Mouse (Mus musculus) CH12.LX (cell line): ENCODE results near the gene Pfdn6. TPM values are rescaled to one million over a fixed set of nuclear protein-coding genes. Genes with fewer than 3 reads are reported as not detected.

ENCODE experiments used
- DNase-seq: peaks from one replicate; pipeline ENCODE4 v3.0.0-alpha.2; 2013; ENCODE audit errors: extremely low read depth
- H3K27ac ChIP-seq: 2 replicates; pipeline ENCODE4 v1.5.1; 2012; ENCODE audit warnings: low read depth, mild to moderate bottlenecking, control low read depth, moderate library complexity; ENCODE audit not compliant: insufficient read depth
- H3K27me3 ChIP-seq: replicated peaks from 2 replicates; pipeline ENCODE3; 2012; ENCODE audit warnings: inconsistent platforms
- H3K36me3 ChIP-seq, 2 experiments: replicated peaks in 1 of 2; 2 replicates each; pipeline versions ENCODE3 to v1.6.1; 2012; ENCODE audit warnings: inconsistent platforms in 1 of 2, low read length in 1 of 2, mild to moderate bottlenecking in 1 of 2, mixed read lengths in 1 of 2, moderate library complexity in 1 of 2; ENCODE audit not compliant: control insufficient read depth in 1 of 2, insufficient read depth in 1 of 2
- H3K4me1 ChIP-seq, 2 experiments: 2 replicates each; pipeline ENCODE4 v1.6.1; 2012; ENCODE audit warnings: inconsistent platforms in 1 of 2, moderate library complexity in 1 of 2; ENCODE audit not compliant: insufficient read depth in 2 of 2, control insufficient read depth in 1 of 2
- H3K4me2 ChIP-seq: 2 replicates; pipeline ENCODE4 v1.6.1; 2012; ENCODE audit warnings: low read depth, mild to moderate bottlenecking, control low read depth; ENCODE audit not compliant: poor library complexity, insufficient read depth, severe bottlenecking
- H3K4me3 ChIP-seq, 3 experiments: fragments of 150-350 bp in 1 of 3; sonication (generic) in 1 of 3; replicated peaks in 1 of 3; 2 replicates each; pipeline versions ENCODE3 to v1.5.1; 2011 to 2012; ENCODE audit warnings: low read depth in 2 of 3, low read length in 2 of 3, mild to moderate bottlenecking in 2 of 3, moderate library complexity in 2 of 3, control low read depth in 1 of 3, improper control_type of control experiment in 1 of 3, inconsistent platforms in 1 of 3, mixed read lengths in 1 of 3; ENCODE audit not compliant: poor library complexity in 1 of 3
- H3K79me2 ChIP-seq: replicated peaks from 2 replicates; pipeline ENCODE4 v1.6.1; 2012; ENCODE audit warnings: mild to moderate bottlenecking, moderate library complexity; ENCODE audit not compliant: control insufficient read depth, poor library complexity, insufficient read depth, severe bottlenecking; ENCODE audit errors: extremely low read depth
- H3K9ac ChIP-seq: 2 replicates; pipeline ENCODE4 v1.6.1; 2012; ENCODE audit warnings: low read depth, mild to moderate bottlenecking, control low read depth, moderate library complexity; ENCODE audit not compliant: insufficient read depth
- H3K9me3 ChIP-seq: replicated peaks from 2 replicates; pipeline ENCODE3; 2012; ENCODE audit warnings: low read length, inconsistent platforms, mixed read lengths
- BHLHE40 ChIP-seq: IDR thresholded peaks from 2 replicates; pipeline ENCODE4 v1.6.1; 2011; ENCODE audit warnings: mild to moderate bottlenecking, low read depth, low read length, improper control_type of control experiment
- CHD1 ChIP-seq: IDR thresholded peaks from 2 replicates; pipeline ENCODE4 v1.6.1; 2012; ENCODE audit warnings: low read depth, low read length, improper control_type of control experiment, inconsistent platforms
- CHD2 ChIP-seq: IDR thresholded peaks from 2 replicates; pipeline ENCODE4 v1.6.1; 2011; ENCODE audit warnings: low read length, improper control_type of control experiment
- CTCF ChIP-seq, 2 experiments: IDR thresholded peaks in 1 of 2; conservative IDR thresholded peaks in 1 of 2; 2 replicates each; pipeline ENCODE4 v1.5.1; 2011 to 2012; ENCODE audit warnings: low read depth in 2 of 2, low read length in 2 of 2, improper control_type of control experiment in 1 of 2, inconsistent platforms in 1 of 2, mild to moderate bottlenecking in 1 of 2, moderate library complexity in 1 of 2
- ETS1 ChIP-seq: conservative IDR thresholded peaks from 2 replicates; pipeline ENCODE4 v1.6.1; 2012; ENCODE audit warnings: low read depth, mild to moderate bottlenecking, inconsistent platforms, low read length, improper control_type of control experiment, moderate library complexity
- GABPA ChIP-seq: IDR thresholded peaks from 2 replicates; pipeline ENCODE4 v1.6.1; 2012; ENCODE audit warnings: low read depth, low read length, improper control_type of control experiment, inconsistent platforms; ENCODE audit not compliant: insufficient replicate concordance
- HCFC1 ChIP-seq: IDR thresholded peaks from 2 replicates; pipeline ENCODE4 v1.6.1; 2012; ENCODE audit warnings: low read depth, mild to moderate bottlenecking, inconsistent platforms, low read length, improper control_type of control experiment
- IRF4 ChIP-seq: IDR thresholded peaks from 2 replicates; pipeline ENCODE4 v1.6.1; 2014; ENCODE audit warnings: low read depth, mild to moderate bottlenecking, inconsistent platforms, low read length, improper control_type of control experiment
- JUN ChIP-seq: IDR thresholded peaks from 2 replicates; pipeline ENCODE4 v1.6.1; 2011; ENCODE audit warnings: low read depth, mild to moderate bottlenecking, low read length, improper control_type of control experiment, moderate library complexity; ENCODE audit not compliant: insufficient read depth
- JUND ChIP-seq: conservative IDR thresholded peaks from 2 replicates; pipeline ENCODE4 v1.6.1; 2011; ENCODE audit warnings: low read depth, low read length, improper control_type of control experiment
- KAT2A ChIP-seq: IDR thresholded peaks from 2 replicates; pipeline ENCODE4 v1.6.1; 2012; ENCODE audit warnings: low read length, improper control_type of control experiment, inconsistent platforms; ENCODE audit not compliant: insufficient replicate concordance
- MAFK ChIP-seq: IDR thresholded peaks from 2 replicates; pipeline ENCODE4 v1.6.1; 2011; ENCODE audit warnings: low read length, improper control_type of control experiment; ENCODE audit not compliant: insufficient replicate concordance
- MAX ChIP-seq: IDR thresholded peaks from 2 replicates; pipeline ENCODE4 v1.6.1; 2011; ENCODE audit warnings: low read length, improper control_type of control experiment
- MEF2A ChIP-seq: IDR thresholded peaks from 2 replicates; pipeline ENCODE4 v1.6.1; 2014; ENCODE audit warnings: low read depth, mild to moderate bottlenecking, inconsistent platforms, low read length, improper control_type of control experiment, borderline replicate concordance
- MXI1 ChIP-seq: IDR thresholded peaks from 2 replicates; pipeline ENCODE4 v1.6.1; 2011; ENCODE audit warnings: mild to moderate bottlenecking, low read depth, low read length, improper control_type of control experiment
- MYC ChIP-seq: IDR thresholded peaks from 2 replicates; pipeline ENCODE4 v1.6.1; 2011; ENCODE audit warnings: low read depth, mild to moderate bottlenecking, improper control_type of control experiment, low read length
- NRF1 ChIP-seq: IDR thresholded peaks from 2 replicates; pipeline ENCODE4 v1.6.1; 2014; ENCODE audit warnings: low read depth, mild to moderate bottlenecking, inconsistent platforms, low read length, improper control_type of control experiment, moderate library complexity
- SIN3A ChIP-seq: IDR thresholded peaks from 2 replicates; pipeline ENCODE4 v1.6.1; 2012; ENCODE audit warnings: low read length, improper control_type of control experiment, inconsistent platforms
- SMC3 ChIP-seq: IDR thresholded peaks from 2 replicates; pipeline ENCODE4 v1.6.1; 2011; ENCODE audit warnings: low read depth, low read length, improper control_type of control experiment
- TBP ChIP-seq: conservative IDR thresholded peaks from 2 replicates; pipeline ENCODE4 v1.6.1; 2011; ENCODE audit warnings: low read depth, low read length, improper control_type of control experiment
- TCF12 ChIP-seq: IDR thresholded peaks from 2 replicates; pipeline ENCODE4 v1.6.1; 2014; ENCODE audit warnings: low read depth, mild to moderate bottlenecking, inconsistent platforms, low read length, improper control_type of control experiment
- UBTF ChIP-seq: IDR thresholded peaks from 2 replicates; pipeline ENCODE4 v1.6.1; 2012; ENCODE audit warnings: low read depth, mild to moderate bottlenecking, inconsistent platforms, low read length, improper control_type of control experiment, moderate library complexity
- USF1 ChIP-seq: IDR thresholded peaks from 2 replicates; pipeline ENCODE4 v1.6.1; 2014; ENCODE audit warnings: low read depth, mild to moderate bottlenecking, inconsistent platforms, low read length, improper control_type of control experiment
- USF2 ChIP-seq: conservative IDR thresholded peaks from 2 replicates; pipeline ENCODE4 v1.6.1; 2011; ENCODE audit warnings: low read depth, low read length, improper control_type of control experiment
- ZC3H11A ChIP-seq: IDR thresholded peaks from 2 replicates; pipeline ENCODE4 v1.6.1; 2012; ENCODE audit warnings: low read depth, mild to moderate bottlenecking, inconsistent platforms, low read length, improper control_type of control experiment
- ZKSCAN1 ChIP-seq: IDR thresholded peaks from 2 replicates; pipeline ENCODE4 v1.6.1; 2012; ENCODE audit warnings: low read depth, inconsistent platforms, low read length, improper control_type of control experiment, borderline replicate concordance
- ZMIZ1 ChIP-seq: IDR thresholded peaks from 2 replicates; pipeline ENCODE4 v1.6.1; 2012; ENCODE audit warnings: low read depth, mild to moderate bottlenecking, inconsistent platforms, low read length, improper control_type of control experiment
- dilution Hi-C: fragments of 300-500 bp; cut with MboI; formaldehyde crosslinking; loops from 2 replicates; pipeline ENCODE4 v1.14.3; 2020; ENCODE audit warnings: low sequenced_read_pairs; ENCODE audit not compliant: extremely low pct_unique_long_range_greater_than_20kb, extremely low pct_ligation_motif_present
- in situ Hi-C: fragments of 300-500 bp; cut with MboI; formaldehyde crosslinking; loops from 3 replicates; pipeline ENCODE4 v1.14.3; 2019; ENCODE audit warnings: low sequenced_read_pairs, low pct_ligation_motif_present, low pct_unique_long_range_greater_than_20kb, mixed read lengths
- polyA plus RNA-seq: library from polyadenylated mRNA; unstranded; fragments of >175 nt; gene quantifications from 2 replicates; pipeline ENCODE4 v1.2.1, GENCODE M21; 2012; ENCODE audit warnings: low read depth; ENCODE audit not compliant: insufficient read length
- total RNA-seq, 2 experiments: library from RNA; depleted of rRNA; stranded (reverse); fragments of 300-350 nt in 1 of 2; fragments of >200 nt in 1 of 2; gene quantifications; 2 replicates each; pipeline ENCODE4 v1.2.3; 2012 to 2014

Gene Pfdn6
- total and polyA plus RNA-seq, 3 experiments, result 92.3 to 140 (median 109) TPM

DNA sequence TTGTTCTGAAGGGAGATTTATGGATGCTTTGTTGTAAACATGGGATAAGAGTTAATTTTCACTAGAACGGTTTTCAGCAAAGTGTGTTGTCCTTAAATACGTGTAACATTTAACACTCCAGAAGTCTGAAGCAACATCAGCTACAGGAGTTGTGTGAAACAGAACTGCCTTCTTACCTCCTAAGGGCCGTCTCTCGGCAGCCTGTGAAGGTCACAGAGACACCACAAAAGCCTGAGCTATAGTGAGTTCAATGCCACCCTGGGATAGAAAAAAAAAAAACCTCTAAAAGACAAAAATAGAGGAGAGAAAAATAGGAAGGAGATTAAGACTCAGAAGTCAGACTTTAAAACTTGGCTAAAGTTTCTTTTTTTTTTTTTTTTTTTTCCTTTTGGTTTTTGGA, 38.1 kb downstream of the Pfdn6 start:
- dilution Hi-C loops, result no loop called here
- TF ChIP-seq BHLHE40, result no peak
- no peak for TF ChIP-seq JUND
- TF ChIP-seq USF1, result no peak
- TF ChIP-seq SIN3A, result no peak
- no peak for TF ChIP-seq KAT2A
- no peak for TF ChIP-seq GABPA
- no peak for TF ChIP-seq CTCF (conservative IDR thresholded peaks at IDR 0.05 in 1 of 2, IDR thresholded peaks at IDR 0.05 in 1 of 2; ENCODE audit: low read depth in 2 of 2, low read length in 2 of 2)
- H3K27me3 ChIP-seq, result no peaks in the 10 kb centered on the region
- no peaks in the 10 kb centered on the region for H3K79me2 ChIP-seq
- no peak overlapping the region for H3K9ac ChIP-seq
- no peak overlapping the region for H3K4me2 ChIP-seq
- H3K27ac ChIP-seq, result no peak overlapping the region
- peaks cover 0 to 10% of the 10 kb centered on the region in 2 experiments; a peak in 2 of 4 replicates for H3K4me1 ChIP-seq
- in situ Hi-C loops, result no loop called here
- no peak overlapping the region for H3K4me3 ChIP-seq
- no peaks in the 10 kb centered on the region for H3K36me3 ChIP-seq
- no peaks in the 10 kb centered on the region for H3K9me3 ChIP-seq
- DNase-seq, result no peak

DNA sequence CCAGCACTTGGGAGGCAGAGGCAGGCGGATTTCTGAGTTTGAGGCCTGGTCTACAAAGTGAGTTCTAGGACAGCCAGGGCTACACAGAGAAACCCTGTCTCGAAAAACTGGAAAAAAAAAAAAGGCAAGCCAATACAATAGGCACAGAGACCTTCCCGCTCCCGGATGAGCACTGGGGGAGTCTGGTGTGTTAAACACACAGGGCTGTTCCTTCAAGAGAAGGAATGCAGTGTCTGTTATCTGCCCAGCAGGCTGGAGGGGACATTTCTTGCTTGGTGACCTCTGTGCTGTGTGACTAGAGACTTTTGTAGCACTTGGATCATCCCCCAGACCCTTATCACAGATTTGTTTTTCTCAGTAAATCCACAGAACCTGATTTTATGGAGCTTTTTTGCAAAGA, 38.5 kb downstream of the Pfdn6 start:
- dilution Hi-C loops, result no loop called here
- no peak overlapping the region for H3K27ac ChIP-seq

DNA sequence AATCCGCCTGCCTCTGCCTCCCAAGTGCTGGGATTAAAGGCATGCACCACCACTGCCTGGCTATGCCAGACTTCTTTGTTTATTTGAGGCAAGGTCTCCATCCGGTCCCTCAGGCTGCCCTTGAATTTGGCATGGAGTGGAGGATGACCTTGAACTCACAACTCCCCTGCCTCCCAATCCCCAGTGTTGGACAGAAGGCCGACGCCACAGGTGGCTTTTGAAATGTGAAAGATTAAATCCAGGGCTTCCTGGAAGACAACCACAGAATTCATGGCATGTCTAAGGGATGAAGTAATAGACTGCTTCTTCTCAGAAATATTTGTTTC, 39.2 kb downstream of the Pfdn6 start:
- DNase-seq, result no peak
- TF ChIP-seq MAFK (no peak), MXI1 (no peak), UBTF (no peak), CHD1 (no peak), KAT2A (no peak), MAX (no peak), SIN3A (no peak), IRF4 (no peak), ZKSCAN1 (no peak), MYC (no peak), BHLHE40 (no peak), MEF2A (no peak), TBP (no peak), SMC3 (no peak), USF2 (no peak), GABPA (no peak), JUN (no peak)
- TF ChIP-seq, all 38 proteins: peak for 0
- no peak overlapping the region for H3K9ac ChIP-seq
- no peaks in the 10 kb centered on the region for H3K27me3 ChIP-seq
- no peaks in the 10 kb centered on the region for H3K36me3 ChIP-seq
- dilution Hi-C loops, result no loop called here
- no peak overlapping the region for H3K4me3 ChIP-seq
- no peak overlapping the region for H3K4me2 ChIP-seq
- H3K27ac ChIP-seq, result no peak overlapping the region
- H3K79me2 ChIP-seq, result no peaks in the 10 kb centered on the region
- in situ Hi-C loops, result no loop called here
- no peaks in the 10 kb centered on the region for H3K9me3 ChIP-seq
- peaks cover 0 to 10% of the 10 kb centered on the region in 2 experiments; a peak in 2 of 4 replicates for H3K4me1 ChIP-seq

More for the DNA sequence above, 38.5 kb downstream of the Pfdn6 start:
- in situ Hi-C loops, result no loop called here
- peaks cover 0 to 10% of the 10 kb centered on the region in 2 experiments; a peak in 2 of 4 replicates for H3K4me1 ChIP-seq
- no peak overlapping the region for H3K4me3 ChIP-seq
- TF ChIP-seq MAFK, result no peak
- TF ChIP-seq ZMIZ1, result no peak
- TF ChIP-seq NRF1, result no peak
- TF ChIP-seq CHD1, result no peak
- no peak for TF ChIP-seq KAT2A
- no peak for TF ChIP-seq MEF2A
- TF ChIP-seq TCF12, result no peak
- TF ChIP-seq JUN, result no peak
- no peak for TF ChIP-seq HCFC1
- no peak for TF ChIP-seq CHD2
- no peak for TF ChIP-seq MXI1
- no peak for TF ChIP-seq ETS1
- TF ChIP-seq ZKSCAN1, result no peak
- TF ChIP-seq ZC3H11A, result no peak
- H3K4me2 ChIP-seq, result no peak overlapping the region
- H3K36me3 ChIP-seq, result no peaks in the 10 kb centered on the region
- H3K79me2 ChIP-seq, result no peaks in the 10 kb centered on the region
- H3K9ac ChIP-seq, result no peak overlapping the region
- H3K9me3 ChIP-seq, result no peaks in the 10 kb centered on the region
- no peak for DNase-seq
- no peaks in the 10 kb centered on the region for H3K27me3 ChIP-seq
